Mouse (Mus musculus) kidney, adult 2 months (tissue): ENCODE results near the gene Mif. TPM values are rescaled to one million over a fixed set of nuclear protein-coding genes. Genes with fewer than 3 reads are reported as not detected.

ENCODE experiments used
- DNase-seq: peaks from one replicate; pipeline ENCODE4 v3.0.0; 2021
- H3K27ac ChIP-seq: fragments of 200-500 bp; 2 replicates; pipeline ENCODE4 v1.5.1; 2012; ENCODE audit warnings: low read depth, low read length, control low read depth, inconsistent platforms; ENCODE audit not compliant: insufficient read depth
- H3K27me3 ChIP-seq: fragments of 200-500 bp; replicated peaks from 2 replicates; pipeline ENCODE4 v1.6.1; 2012; ENCODE audit warnings: mild to moderate bottlenecking, moderate library complexity, low read length, inconsistent platforms; ENCODE audit not compliant: control insufficient read depth, insufficient read depth
- H3K36me3 ChIP-seq: fragments of 200-500 bp; 2 replicates; pipeline ENCODE4 v1.6.1; 2012; ENCODE audit warnings: mild to moderate bottlenecking, moderate library complexity, low read length, inconsistent platforms; ENCODE audit not compliant: control insufficient read depth, insufficient read depth
- H3K4me1 ChIP-seq: fragments of 200-500 bp; 2 replicates; pipeline ENCODE4 v1.6.1; 2011; ENCODE audit warnings: low read length; ENCODE audit not compliant: control insufficient read depth, insufficient read depth
- H3K4me3 ChIP-seq: fragments of 200-500 bp; 2 replicates; pipeline ENCODE4 v1.5.1; 2011; ENCODE audit warnings: mild to moderate bottlenecking, low read depth, low read length, control low read depth; ENCODE audit not compliant: insufficient read depth
- CTCF ChIP-seq: fragments of 200-500 bp; conservative IDR thresholded peaks from 2 replicates; pipeline ENCODE4 v1.5.1; 2011; ENCODE audit warnings: low read depth, mild to moderate bottlenecking, control low read depth, low read length, moderate library complexity, mixed read lengths; ENCODE audit not compliant: insufficient read depth, insufficient read length
- POLR2A ChIP-seq: fragments of 200-500 bp; IDR thresholded peaks from one replicate; pipeline ENCODE4 v1.6.1; 2011; ENCODE audit warnings: low read depth, low read length, control low read depth
- WGBS: fragments of 180-500 bp; shearing (Covaris S2); methylation state at CpG from one replicate; pipeline ENCODE4 v1.1.7; 2018; 5-methylcytosine and 5-hydroxymethylcytosine counted together
- polyA plus RNA-seq: library from polyadenylated mRNA; depleted of rRNA; stranded (reverse); fragments of >200 nt; gene quantifications from 2 replicates; pipeline ENCODE4 v1.2.3, GENCODE M21; 2012

Gene Mif
- polyA plus RNA-seq, 1 experiment: 3,280 TPM

DNA sequence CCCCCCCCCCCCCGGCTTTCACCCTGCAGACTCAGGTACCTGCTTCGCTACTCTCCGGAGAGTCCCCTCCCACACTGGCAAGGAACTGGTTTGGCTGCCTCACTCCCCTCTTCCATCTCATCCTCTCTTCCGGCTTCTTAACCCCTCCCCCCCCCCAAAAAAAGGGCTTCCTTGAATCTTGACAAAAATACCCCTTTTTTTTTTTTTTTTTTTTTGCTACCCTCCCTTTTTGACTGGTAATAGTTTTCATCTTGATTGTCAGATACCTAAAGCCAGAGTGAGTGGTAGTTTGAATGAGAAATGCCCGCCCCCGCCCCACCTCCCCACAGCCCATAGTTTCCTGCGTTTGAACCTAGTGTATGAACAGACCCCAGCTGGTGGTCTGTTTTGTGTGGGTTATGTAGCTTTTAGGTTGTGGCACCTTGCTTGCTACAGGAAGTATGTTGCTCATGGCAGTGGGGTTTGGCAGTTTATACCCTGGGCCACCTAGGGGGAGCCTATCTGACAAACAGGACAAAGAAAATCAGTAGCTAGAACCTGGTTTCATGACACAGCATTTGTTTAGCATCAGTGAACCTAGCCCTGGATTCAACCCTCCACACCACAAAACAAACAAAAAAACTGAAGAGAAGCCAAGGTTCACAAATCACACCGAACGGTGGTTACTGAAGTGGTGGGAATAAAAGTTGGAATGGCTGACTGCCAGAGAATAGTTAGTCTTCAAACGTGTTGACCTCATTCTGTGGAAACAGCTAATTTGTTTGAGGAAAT lies 24.1 kb downstream of the Mif start:
- WGBS: 8% methylated on average over 10 of the region's 10 CpGs
- Histone ChIP-seq H3K4me3 (no peak overlapping the region), H3K4me1 (peaks cover 8% of the 10 kb centered on the region; the same call in 1 of the 2 replicates), H3K36me3 (no peaks in the 10 kb centered on the region; the same call in 1 of the 2 replicates), H3K27me3 (no peaks in the 10 kb centered on the region), H3K27ac (peak overlapping the region; percentile 81)
- DNase-seq: peak; percentile 96
- TF ChIP-seq POLR2A (no peak), CTCF (0 out of 2 replicates have a peak, but pooled peaks have one; percentile 11)

DNA sequence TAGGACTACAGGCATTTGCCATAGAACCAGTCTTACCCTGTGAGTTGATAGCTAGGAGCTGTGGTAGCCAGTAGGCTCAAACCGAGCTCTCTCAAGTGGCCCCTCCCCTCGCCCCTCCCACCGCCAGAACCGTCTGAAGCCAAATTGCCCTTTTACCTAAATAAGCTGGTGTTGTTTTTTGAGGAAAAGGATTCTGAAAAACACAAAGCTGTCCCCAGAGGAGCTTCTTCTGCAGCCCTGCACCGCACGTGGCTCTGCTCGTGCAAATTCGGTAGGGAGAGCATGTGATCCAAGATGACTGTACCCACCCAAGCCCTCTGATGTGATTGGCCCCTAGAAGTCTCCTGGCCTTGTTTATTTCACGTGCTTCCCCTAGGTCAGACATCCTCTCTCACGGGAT lies 24.7 kb downstream of the Mif start:
- Histone ChIP-seq H3K4me3 (peak overlapping the region; percentile 23), H3K27me3 (no peaks in the 10 kb centered on the region), H3K4me1 (peaks cover 8% of the 10 kb centered on the region; the same call in 1 of the 2 replicates), H3K27ac (peak overlapping the region; percentile 96), H3K36me3 (no peaks in the 10 kb centered on the region; the same call in 1 of the 2 replicates)
- peak; percentile 94 for DNase-seq
- TF ChIP-seq CTCF: no peak
- no peak for TF ChIP-seq POLR2A
- WGBS: 1% methylated on average over 10 of the region's 10 CpGs

DNA sequence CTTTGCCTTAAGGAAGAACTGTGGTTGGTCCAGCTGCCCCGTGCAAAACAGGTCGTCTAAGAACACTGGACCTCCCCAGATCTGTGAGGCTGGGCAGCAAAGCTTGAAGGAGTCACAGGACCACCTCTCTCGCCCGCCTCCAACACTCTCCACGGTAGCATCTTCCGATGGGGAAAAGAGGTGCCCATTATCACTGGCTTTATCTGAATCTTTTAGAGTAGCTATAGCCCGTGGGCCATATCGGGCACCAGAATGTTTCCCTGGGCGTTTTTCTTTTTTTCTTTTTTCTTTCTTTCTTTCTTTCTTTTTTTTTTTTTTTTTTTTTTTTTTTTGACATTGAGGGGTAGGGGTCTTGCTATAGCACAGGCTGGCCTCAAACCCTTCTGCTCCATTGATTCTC lies 25.3 kb downstream of the Mif start:
- Histone ChIP-seq H3K4me1 (peaks cover 8% of the 10 kb centered on the region; the same call in 1 of the 2 replicates), H3K27ac (peak overlapping the region; percentile 96), H3K4me3 (peak overlapping the region; percentile 62), H3K27me3 (no peaks in the 10 kb centered on the region), H3K36me3 (no peaks in the 10 kb centered on the region; the same call in 1 of the 2 replicates)
- DNase-seq: no peak
- TF ChIP-seq POLR2A (no peak), CTCF (no peak)
- 10% methylated on average over 9 of the region's 9 CpGs for WGBS

DNA sequence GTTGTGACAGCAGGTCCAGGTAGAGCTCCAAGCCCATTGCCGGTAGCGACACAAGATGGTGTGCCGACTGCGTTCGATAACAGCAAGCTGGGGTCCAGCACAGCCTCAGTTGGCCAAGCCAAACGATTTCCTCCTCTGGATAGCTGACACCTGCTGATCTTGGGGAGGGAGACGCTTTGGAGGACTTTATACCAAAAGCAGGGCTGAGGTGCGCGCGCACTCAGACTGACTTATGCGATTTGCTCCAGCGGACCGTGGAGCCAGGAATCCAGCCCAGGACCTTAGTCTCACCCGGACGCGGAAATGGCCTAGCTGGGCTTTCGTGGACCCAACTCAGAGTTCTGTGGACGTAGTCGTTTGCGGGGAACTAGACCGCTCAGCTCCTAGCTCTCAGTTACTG lies 25.8 kb downstream of the Mif start:
- DNase-seq: peak; percentile 96
- H3K4me1 ChIP-seq: peaks cover 8% of the 10 kb centered on the region; the same call in 1 of the 2 replicates
- TF ChIP-seq POLR2A (peak; percentile 89), CTCF (no peak)

DNA sequence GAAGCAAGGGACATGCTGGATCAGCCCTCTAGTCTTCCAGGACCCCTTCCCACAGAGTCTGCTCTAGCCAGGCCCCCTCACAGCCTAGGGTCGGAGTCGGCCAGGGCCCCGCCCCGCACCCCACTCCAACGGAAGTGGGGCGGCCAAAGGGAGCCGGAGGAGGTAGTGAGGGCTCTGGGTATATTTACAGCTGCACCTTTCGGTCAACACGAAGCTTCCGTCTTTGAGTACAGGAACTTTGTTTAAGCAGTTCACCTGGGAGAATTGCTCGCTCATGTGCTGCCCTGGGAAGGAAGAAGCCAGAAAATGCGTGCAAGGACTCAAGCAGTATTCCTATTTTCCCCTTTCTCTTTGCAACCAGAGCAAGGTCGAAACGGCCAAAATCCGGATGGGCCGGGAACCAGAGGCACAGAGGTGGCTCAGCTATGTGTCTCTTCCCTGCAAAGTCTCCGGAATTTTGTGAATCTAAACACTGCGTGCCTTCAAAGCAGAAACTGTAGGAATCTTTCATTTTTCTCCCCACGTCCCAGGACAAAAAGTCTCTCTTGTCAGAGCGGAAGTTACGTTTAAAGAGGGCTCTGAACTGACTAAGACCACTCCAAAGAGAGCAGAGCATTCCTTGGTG lies 26.5 kb downstream of the Mif start:
- DNase-seq: peak; percentile 55
- WGBS: 5% methylated on average over 21 of the region's 21 CpGs
- TF ChIP-seq CTCF (no peak), POLR2A (no peak)

More for the DNA sequence above, 25.8 kb downstream of the Mif start:
- H3K4me3 ChIP-seq: peak overlapping the region; percentile 62
- H3K27me3 ChIP-seq: no peaks in the 10 kb centered on the region
- peak overlapping the region; percentile 96 for H3K27ac ChIP-seq
- no peaks in the 10 kb centered on the region; the same call in 1 of the 2 replicates for H3K36me3 ChIP-seq
- WGBS: under 1% methylated on average over 21 of the region's 21 CpGs

DNA sequence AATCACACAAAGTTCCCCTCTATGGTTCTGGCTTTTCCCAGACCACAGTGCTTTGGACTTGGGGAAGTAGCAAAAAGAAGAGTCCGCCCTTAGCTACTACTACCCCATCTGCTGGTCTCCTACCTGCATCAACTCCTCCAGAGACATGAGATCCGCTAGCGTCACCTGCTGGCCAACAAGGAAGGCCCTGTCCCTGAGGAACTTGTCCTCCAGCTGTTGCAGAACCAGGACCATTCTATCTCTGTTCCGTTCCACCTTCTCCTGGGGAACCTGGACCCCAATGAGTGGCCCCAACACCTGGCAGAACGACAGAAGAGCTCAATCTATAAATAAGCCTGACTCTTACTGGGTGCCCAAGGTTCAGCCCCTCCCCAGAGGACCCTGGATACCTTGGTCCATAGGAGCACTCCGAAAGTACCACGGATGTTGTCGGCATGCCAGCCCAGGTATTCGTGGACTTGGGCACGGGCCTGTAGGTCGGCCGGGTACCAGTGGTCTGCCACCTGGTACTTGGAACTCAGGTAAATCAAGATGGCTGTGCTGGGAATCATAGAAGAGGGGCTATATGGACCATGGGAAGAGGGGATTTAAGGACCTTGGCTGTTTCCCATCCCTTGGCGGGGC lies 27.7 kb downstream of the Mif start:
- H3K27me3 ChIP-seq: no peaks in the 10 kb centered on the region
- H3K4me1 ChIP-seq: peaks cover 11% of the 10 kb centered on the region
- DNase-seq: peak; percentile 86
- peak overlapping the region; percentile 62 for H3K4me3 ChIP-seq
- no peaks in the 10 kb centered on the region; the same call in 1 of the 2 replicates for H3K36me3 ChIP-seq
- WGBS: 56% methylated on average over 13 of the region's 13 CpGs
- TF ChIP-seq CTCF: peak; percentile 99
- TF ChIP-seq POLR2A: no peak
- H3K27ac ChIP-seq: peak overlapping the region; percentile 96; the same call in 1 of the 2 replicates

More for the DNA sequence above, 26.5 kb downstream of the Mif start:
- Histone ChIP-seq H3K36me3 (no peaks in the 10 kb centered on the region; the same call in 1 of the 2 replicates), H3K4me3 (peak overlapping the region; percentile 62), H3K4me1 (peaks cover 8% of the 10 kb centered on the region; the same call in 1 of the 2 replicates), H3K27ac (peak overlapping the region; percentile 96), H3K27me3 (no peaks in the 10 kb centered on the region)
